Mouse (Mus musculus) layer of hippocampus, postnatal 36 days (tissue): ENCODE results near the gene Gm38655. TPM values are rescaled to one million over a fixed set of nuclear protein-coding genes. Genes with fewer than 3 reads are reported as not detected.
A peak's percentile ranks its signal among the peaks of the same experiment; 100 is the strongest.
"Not testable (repeated sequence)": the region's sequence is repeated elsewhere in the genome, so short reads cannot be mapped to it uniquely, and the experiment has no call there.

ENCODE experiments used
- DNase-seq, 2 experiments: peaks; one replicate each; pipeline ENCODE4 v3.0.0; 2022
- total RNA-seq, 2 experiments: library from RNA; stranded (reverse); gene quantifications; 2 replicates each; pipeline ENCODE4 v1.2.3; 2021

The Gm38655 gene
- total RNA-seq, 2 experiments from 2014 or later: not detected

- DNase-seq: no peak
Observed at GRCm38 (mm10) chr17:25169706-25170105, 5.6 kb downstream of the Gm38655 start.

- DNase-seq: no peak
Observed at GRCm38 (mm10) chr17:25165970-25166671, 9.2 kb downstream of the Gm38655 start.

GRCm38 (mm10) chr17:25164770-25165169 is 10.5 kb downstream of the Gm38655 start:
- no peak for DNase-seq

GRCm38 (mm10) chr17:25163387-25163786 is 11.9 kb downstream of the Gm38655 start:
- no peak for DNase-seq

DNA sequence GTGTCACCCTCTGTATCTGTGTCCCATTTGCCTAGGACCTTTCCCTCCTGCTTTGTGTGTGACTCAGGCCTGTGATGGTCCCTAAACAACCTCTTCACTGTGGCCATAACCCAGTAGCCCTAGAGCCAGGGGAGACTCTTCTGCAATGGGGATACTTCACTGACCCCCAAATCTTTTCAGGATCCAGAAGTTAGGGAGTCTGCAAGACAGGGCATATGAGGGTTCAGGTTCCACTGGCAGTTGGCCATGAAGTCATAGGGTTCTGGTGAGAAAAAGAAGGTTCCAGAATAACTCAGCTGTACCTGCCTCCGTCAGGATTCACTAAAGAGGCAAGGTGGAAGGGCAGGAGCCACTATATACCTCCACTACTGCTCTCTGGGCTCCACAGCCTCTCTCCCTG is 13.1 kb downstream of the Gm38655 start, which contains the start of gene Ccdc154:
Ccdc154 (plus strand) TSS at position 301 of the 400 bp plus-strand sequence.
- DNase-seq: no peak

DNA sequence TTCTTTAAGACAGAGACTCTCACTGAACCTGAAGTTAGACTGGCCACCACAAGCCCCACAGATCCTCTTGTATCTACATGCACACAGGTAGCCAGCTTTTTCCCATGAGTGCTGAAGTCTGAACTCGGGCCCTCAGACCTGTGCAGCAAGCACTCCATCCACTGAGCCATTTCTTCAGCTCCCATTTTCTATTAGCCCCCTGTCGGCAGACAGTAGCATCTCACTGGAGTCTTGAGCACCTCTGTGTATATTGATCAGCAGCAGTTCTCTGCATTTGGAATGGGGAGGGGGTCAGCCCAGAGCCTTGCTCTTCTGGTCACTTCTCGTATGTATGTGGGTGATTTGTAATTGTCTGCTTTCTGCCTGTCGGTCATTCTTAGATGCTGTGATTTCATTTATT is 35.3 kb downstream of the Gm38655 start:
- DNase-seq: no peak

DNA sequence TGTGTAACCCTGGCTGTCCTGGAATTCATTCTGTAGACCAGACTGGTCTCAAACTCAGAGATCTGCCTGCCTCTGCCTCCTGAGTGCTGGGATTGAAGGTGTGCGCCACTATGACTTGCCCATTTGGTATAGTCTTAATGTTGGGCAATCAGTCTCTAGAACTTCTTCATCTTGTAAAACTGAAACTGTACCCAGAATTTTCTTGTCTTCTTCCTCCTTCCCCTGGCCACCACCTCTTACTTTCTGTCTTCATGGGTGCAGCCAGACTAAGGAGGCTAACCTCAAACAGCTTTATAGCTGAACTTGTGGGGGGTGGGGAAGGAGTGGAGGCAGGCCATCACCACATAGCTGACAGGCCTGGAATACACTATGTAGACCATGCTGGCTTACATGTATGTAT is 36.5 kb downstream of the Gm38655 start:
- DNase-seq: no peak

DNA sequence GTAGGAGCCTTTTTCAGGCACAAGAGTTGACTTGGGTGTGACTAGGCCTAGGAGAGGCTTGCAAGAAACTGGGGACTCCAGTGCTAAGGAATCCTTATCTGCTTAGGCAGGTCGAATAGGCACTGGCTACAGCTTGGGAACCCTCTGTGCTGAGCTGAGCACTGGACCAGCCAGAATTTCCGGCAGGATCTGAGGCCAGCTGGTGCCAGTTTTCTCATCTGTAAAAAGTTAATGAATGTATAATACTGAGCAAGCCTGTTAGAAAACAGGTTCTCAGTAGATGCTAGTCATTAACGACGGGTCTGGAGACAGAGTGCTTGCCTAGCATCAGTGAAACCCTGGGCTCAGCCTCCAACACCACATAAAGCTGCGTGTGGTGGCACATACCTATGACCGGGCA is 39.6 kb downstream of the Gm38655 start:
- DNase-seq: no peak

DNA sequence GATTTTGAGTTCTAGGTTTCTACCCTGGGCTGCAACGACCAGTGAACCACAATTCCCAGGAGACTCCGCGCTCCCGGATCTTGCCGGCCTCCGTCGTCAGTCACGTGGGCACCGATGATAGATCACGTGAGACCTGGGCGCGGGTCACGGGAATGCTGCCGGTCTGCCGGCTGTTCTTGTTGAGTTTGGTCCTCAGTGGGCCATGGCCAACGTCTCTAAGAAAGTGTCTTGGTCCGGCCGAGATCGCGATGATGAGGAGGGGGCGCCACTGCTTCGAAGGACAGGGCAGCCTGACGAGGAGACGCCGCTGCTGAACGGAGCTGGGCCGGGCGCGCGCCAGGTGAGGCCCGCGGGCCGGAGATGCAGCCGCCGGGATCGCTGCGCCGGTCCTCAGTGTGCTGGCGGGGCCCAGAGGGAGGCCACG is 42.0 kb downstream of the Gm38655 start, which contains the start of gene Clcn7:
Clcn7 (plus strand) TSS at position 117 of the 424 bp plus-strand sequence.
- peak; percentile 91 to 94 for DNase-seq

DNA sequence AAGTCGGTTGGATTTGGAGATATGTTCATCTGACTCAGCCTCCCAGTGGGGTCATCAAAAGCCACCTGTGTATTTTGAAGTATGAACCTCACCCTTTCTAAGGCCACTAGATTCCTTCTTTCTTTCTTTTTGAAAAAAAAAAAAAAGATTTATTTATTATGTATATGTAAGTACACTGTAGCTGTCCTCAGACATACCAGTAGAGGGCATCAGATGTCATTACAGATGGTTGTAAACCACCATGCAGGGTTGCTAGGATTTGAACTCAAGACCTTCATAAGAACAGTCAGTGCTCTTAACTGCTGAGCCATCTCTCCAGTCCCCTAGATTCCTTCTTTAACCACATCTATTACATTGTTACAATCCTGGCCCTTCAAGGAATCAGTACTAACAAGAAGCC is 45.2 kb downstream of the Gm38655 start:
- DNase-seq: no peak

- no peak for DNase-seq
Observed at GRCm38 (mm10) chr17:25127681-25128080, 47.6 kb downstream of the Gm38655 start.

- DNase-seq: no peak
Observed at GRCm38 (mm10) chr17:25127079-25127478, 48.2 kb downstream of the Gm38655 start.

DNA sequence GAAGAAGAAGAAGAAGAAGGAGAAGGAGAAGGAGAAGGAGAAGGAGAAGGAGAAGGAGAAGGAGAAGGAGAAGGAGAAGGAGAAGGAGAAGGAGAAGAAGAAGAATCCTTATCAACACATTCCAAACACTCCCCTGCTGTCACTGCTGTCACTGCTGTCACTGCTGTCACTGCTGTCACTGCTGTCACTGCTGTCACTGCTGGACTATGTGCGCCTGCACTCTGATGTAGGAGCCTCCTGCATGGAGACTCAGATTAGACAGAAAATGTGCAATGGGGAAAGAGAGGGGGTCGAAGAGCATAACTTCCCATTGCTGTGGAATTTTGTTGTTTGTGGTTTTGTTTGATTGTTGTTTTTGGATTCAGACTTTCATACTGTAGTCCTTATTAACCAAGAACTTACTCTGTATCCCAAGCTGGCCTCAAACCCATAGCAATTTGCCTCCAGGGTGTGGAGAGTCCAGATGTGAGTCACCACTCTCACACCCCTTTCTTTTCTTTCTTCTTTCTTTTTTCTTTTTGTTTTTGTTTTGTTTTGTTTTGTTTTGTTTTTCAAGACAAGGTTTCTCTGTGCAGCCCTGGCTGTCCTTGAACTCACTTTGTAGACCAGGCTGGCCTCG is 49.7 kb downstream of the Gm38655 start:
- not testable (repeated sequence) for DNase-seq

GRCm38 (mm10) chr17:25123979-25124378 is 51.3 kb downstream of the Gm38655 start:
- no peak for DNase-seq

Other genes with a start within 250 kb of the Gm38655 start
- gene Mapk8ip3, start 238.5 kb downstream of the Gm38655 start, total RNA-seq: 100 to 1,000 TPM; 384 to 406 TPM
- gene Jpt2, start 214.8 kb downstream of the Gm38655 start, total RNA-seq: 1 to 10 TPM; 5.5 to 6.3 TPM
- 10 to 100 TPM; 27.2 to 28.3 TPM for gene Cramp1l, start 159.7 kb downstream of the Gm38655 start, total RNA-seq
- gene Ift140, start 159.4 kb downstream of the Gm38655 start, total RNA-seq: 10 to 100 TPM; 23.8 to 24.0 TPM
- 1 to 10 TPM; 7.7 to 8.2 TPM for gene Tmem204, start 91.9 kb downstream of the Gm38655 start, total RNA-seq
- gene Telo2, start 59.5 kb downstream of the Gm38655 start, total RNA-seq: 10 to 100 TPM; 36.6 to 37.8 TPM
- 1 to 10 TPM; 2.3 to 2.5 TPM for gene Ptx4, start 54.7 kb downstream of the Gm38655 start, total RNA-seq
- 10 to 100 TPM; 52.3 to 53.0 TPM for gene Clcn7, start 42.1 kb downstream of the Gm38655 start, total RNA-seq
- under 1 TPM; 0.15 TPM for gene Ccdc154, start 13.0 kb downstream of the Gm38655 start, total RNA-seq
- 10 to 100 TPM; 20.3 to 22.6 TPM for gene BC003965, start 9.1 kb upstream of the Gm38655 start, total RNA-seq
- gene Unkl, start 12.9 kb upstream of the Gm38655 start, total RNA-seq: 10 to 100 TPM; 39.4 to 44.6 TPM
- gene Gnptg, start 64.7 kb upstream of the Gm38655 start, total RNA-seq: 10 to 100 TPM; 67.3 to 72.2 TPM
- 10 to 100 TPM; 23.5 to 25.5 TPM for gene Tsr3, start 64.7 kb upstream of the Gm38655 start, total RNA-seq
- 1 to 10 TPM; 6.2 to 7.7 TPM for gene Baiap3, start 80.9 kb upstream of the Gm38655 start, total RNA-seq
- gene Ube2i, start 99.2 kb upstream of the Gm38655 start, total RNA-seq: 100 to 1,000 TPM; 234 to 241 TPM
- not detected for gene Prss34, start 122.9 kb upstream of the Gm38655 start, total RNA-seq
- not detected for gene Prss28, start 133.2 kb upstream of the Gm38655 start, total RNA-seq
- gene Prss29, start 143.2 kb upstream of the Gm38655 start, total RNA-seq: not detected
- under 1 TPM in 1 of 2 experiments, not detected in 1; 0.56 TPM for gene Tpsab1, start 170.1 kb upstream of the Gm38655 start, total RNA-seq
- under 1 TPM in 1 of 2 experiments, not detected in 1; 0.96 TPM for gene Tpsb2, start 190.8 kb upstream of the Gm38655 start, total RNA-seq
- gene Tpsg1, start 193.8 kb upstream of the Gm38655 start, total RNA-seq: not detected